Mouse (Mus musculus): ENCODE measurements at regions not wholly inside any gene's neighbourhood (a gene's known extent, or its start where the extent isn't known, plus 50 kb on each side); places are given as distances from the start of the nearest gene placed in this dataset.

DNA sequence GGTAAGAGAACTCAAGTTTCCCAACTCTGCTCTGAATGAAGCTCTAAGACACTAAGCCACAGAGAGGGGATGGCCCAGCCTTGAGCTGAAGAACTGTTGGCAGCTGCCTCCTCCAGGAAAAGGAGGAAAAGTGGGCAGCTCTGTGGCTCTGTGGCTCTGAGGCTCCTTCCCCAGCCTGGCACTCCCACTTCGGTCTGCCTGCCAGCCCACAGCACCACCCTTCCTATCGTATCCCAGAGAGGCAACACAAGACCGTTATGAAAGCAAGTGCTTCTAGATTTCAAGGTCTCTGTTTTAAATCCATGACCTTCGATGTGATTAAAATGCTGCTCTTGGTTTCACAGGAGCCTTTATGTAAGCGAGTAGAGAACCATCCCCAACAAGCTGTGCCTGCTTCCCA lies 53.5 kb upstream of the Kcna5 start:
- no peak for DNase-seq (ENCODE audit: low spot score)

- no peak for DNase-seq (ENCODE audit: low spot score)
Measured at GRCm38 (mm10) chr6:126587476-126587875, 52.3 kb upstream of the Kcna5 start.

GRCm38 (mm10) chr6:126585813-126586212 lies 50.6 kb upstream of the Kcna5 start:
- DNase-seq (ENCODE audit: low spot score): peak; percentile 75

Data from layer of hippocampus, adult 9-10 months (tissue).